Mouse (Mus musculus): ENCODE results near the gene Efhb. TPM values are rescaled to one million over a fixed set of nuclear protein-coding genes. Genes with fewer than 3 reads are reported as not detected.

Efhb gene
- polyA plus RNA-seq (2017; shearing (Covaris generic)), result 0.07 TPM

DNA sequence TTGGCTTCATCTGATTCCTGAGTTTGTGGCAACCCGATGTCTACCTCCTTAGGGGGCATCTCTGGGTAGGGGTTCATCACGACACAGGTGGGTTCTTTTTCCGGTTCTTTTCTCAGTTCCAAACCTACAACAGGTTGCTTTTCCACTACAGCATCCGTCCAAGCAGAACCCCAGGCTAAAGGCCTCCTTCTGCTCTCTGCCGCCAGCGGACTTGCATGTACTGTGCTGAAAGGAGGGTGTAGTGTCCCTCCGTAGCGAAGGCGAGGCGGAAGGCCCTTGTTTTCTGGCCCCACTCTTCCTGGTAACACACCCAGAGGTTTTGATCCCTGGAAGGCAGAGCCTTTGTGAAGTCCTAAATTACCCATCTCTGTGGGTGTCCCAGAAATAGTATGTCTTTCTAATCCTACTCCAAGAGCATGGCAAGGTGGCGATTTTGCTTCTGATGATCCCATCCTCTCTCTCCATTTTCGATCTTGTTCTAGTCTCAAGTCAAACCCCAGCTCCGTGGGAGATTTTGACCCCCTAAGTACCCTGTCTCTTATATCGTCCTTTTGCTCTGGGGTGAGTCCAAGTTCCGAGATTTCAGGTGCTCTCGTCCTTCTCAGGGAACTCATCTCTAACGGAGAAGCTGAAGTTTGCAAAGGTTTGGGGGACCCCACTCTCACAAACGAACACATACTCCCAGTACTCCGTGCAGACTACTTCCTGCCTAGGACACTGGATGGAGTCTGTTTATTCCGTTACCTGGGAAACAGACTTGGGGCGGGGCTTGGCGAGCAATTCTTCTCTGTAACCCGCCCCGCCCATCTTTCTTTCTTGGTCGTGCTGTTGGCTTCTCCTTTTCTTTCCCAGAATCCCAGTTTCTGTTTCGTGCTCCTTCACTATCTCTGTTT lies at the start of gene Efhb:
Efhb (minus strand) TSS at position 719 of the 893 bp plus-strand sequence.

DNA sequence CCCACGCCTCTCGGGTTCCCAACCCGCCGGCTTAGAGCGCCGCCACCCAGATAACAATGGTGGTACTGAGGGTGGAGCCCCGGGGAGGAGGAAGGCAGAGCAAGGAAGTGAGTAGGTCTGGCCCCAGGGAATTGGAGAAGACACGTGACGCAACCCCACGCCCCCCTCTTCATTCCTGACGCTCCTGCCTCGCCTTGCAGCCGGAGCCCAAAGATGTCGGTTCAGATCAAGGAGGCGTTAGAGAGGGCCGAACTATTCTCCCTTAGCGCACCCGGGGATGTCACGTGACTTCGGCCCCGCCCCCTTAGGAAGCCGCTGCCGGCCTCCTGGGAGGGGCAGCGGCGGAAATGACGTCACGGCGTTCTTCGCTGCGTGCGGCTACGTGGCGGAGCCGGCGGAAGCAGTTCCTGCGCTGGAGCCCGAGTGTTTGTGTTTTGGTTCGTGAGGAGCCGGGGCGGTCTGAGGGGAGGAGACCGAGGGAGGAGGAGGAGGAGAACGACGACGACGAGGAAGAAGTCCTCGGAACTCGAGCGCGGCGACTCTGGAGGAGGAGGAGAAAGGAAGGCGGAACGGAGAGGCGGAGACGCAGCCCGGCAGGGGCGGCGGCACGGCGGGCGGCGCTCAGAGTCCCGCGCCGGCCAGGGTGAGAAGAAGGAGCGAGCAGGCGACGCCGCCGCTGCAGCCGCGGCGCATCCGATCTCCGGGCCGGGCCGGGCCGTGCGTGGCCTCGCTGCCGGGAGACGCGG lies 15.9 kb upstream of the Efhb start, which contains the start of gene Rab5a:
Rab5a (plus strand) TSS at position 377 of the 746 bp plus-strand sequence.

Other genes with a start within 250 kb of the Efhb start
- 14.6 TPM for gene Rab5a, start 15.9 kb upstream of the Efhb start, polyA plus RNA-seq (2017; shearing (Covaris generic))
- gene Pp2d1, start 76.1 kb upstream of the Efhb start, polyA plus RNA-seq (2017; shearing (Covaris generic)), result 0.55 TPM
- 15.6 TPM for gene Kat2b, start 103.5 kb upstream of the Efhb start, polyA plus RNA-seq (2017; shearing (Covaris generic))
- gene Sgo1, start 226.0 kb upstream of the Efhb start, polyA plus RNA-seq (2017; shearing (Covaris generic)), result 4.9 TPM

Data from activated CD4-positive, CD25-positive, alpha-beta regulatory T cell, adult 9 weeks (primary cell).